Mouse (Mus musculus) neural tube, embryonic 11.5 days (tissue): ENCODE results near the gene Tnpo1. TPM values are rescaled to one million over a fixed set of nuclear protein-coding genes. Genes with fewer than 3 reads are reported as not detected.

ENCODE experiments used
- ATAC-seq: fragments of 200-750 bp; cut with Nextera tagmentation; 2 replicates; pipeline ENCODE4 v1.8.0; 2017; ENCODE audit warnings: moderate number of reproducible peaks, mild to moderate bottlenecking, moderate TSS enrichment, moderate library complexity; ENCODE audit not compliant: insufficient read depth, low FRiP score, low TSS enrichment
- DNase-seq: peaks from one replicate; pipeline ENCODE4 v3.0.0-alpha.2; 2015; ENCODE audit warnings: low spot score
- H3K27ac ChIP-seq: fragments of 300-500 bp; sonication (generic); 2 replicates; pipeline ENCODE4 v1.5.1; 2014; ENCODE audit warnings: low read depth, mild to moderate bottlenecking, low read length
- H3K27me3 ChIP-seq: fragments of 300-500 bp; sonication (generic); 2 replicates; pipeline ENCODE4 v1.6.1; 2014; ENCODE audit warnings: mild to moderate bottlenecking, low read length, mixed read lengths; ENCODE audit not compliant: control insufficient read depth, insufficient read depth
- H3K36me3 ChIP-seq: fragments of 300-500 bp; sonication (generic); 2 replicates; pipeline ENCODE4 v1.6.1; 2014; ENCODE audit warnings: mild to moderate bottlenecking, low read length, moderate library complexity, mixed read lengths; ENCODE audit not compliant: control insufficient read depth, insufficient read depth
- H3K4me1 ChIP-seq: fragments of 300-500 bp; sonication (generic); 2 replicates; pipeline ENCODE4 v1.6.1; 2014; ENCODE audit warnings: low read length, mixed read lengths; ENCODE audit not compliant: control insufficient read depth, insufficient read depth
- H3K4me2 ChIP-seq: fragments of 300-500 bp; sonication (generic); 2 replicates; pipeline ENCODE4 v1.6.1; 2014; ENCODE audit warnings: low read depth, mild to moderate bottlenecking, moderate library complexity
- H3K4me3 ChIP-seq: fragments of 300-500 bp; sonication (generic); 2 replicates; pipeline ENCODE4 v1.5.1; 2014; ENCODE audit warnings: low read depth, low read length
- H3K9ac ChIP-seq: fragments of 300-500 bp; sonication (generic); 2 replicates; pipeline ENCODE4 v1.6.1; 2014; ENCODE audit warnings: mild to moderate bottlenecking, low read length
- H3K9me3 ChIP-seq: fragments of 300-500 bp; sonication (generic); 2 replicates; pipeline ENCODE4 v1.6.1; 2016; ENCODE audit warnings: low read length; ENCODE audit not compliant: control insufficient read depth
- WGBS: fragments of 180-500 bp; shearing (Covaris S2); extraction: QIAGEN DNeasy Blood & Tissue Kit; methylation state at CpG from one replicate; pipeline ENCODE4 v1.1.7; 2014; 5-methylcytosine and 5-hydroxymethylcytosine counted together
- polyA plus RNA-seq: library from polyadenylated mRNA; unstranded; fragments of >200 nt; fragmentation: Nextera tagmentation; extraction: Ambion mirVana; gene quantifications from 2 replicates; pipeline ENCODE4 v1.2.1, GENCODE M21; 2014

Gene Tnpo1
- polyA plus RNA-seq = 60.9 and 67.8 TPM in 2 replicates

- WGBS = under 1% methylated on average over 68 of the region's 75 CpGs
These were observed at the start of gene Tnpo1 for GRCm38 (mm10) chr13:98926213-98926957. Tnpo1 (minus strand) TSS chr13:98926384.

GRCm38 (mm10) chr13:98972090-98972489 is 45.9 kb upstream of the Tnpo1 start:
- no peak overlapping the region for H3K4me2 ChIP-seq
- no peak overlapping the region for H3K9ac ChIP-seq
- H3K27ac ChIP-seq = no peak overlapping the region
- no peaks in the 10 kb centered on the region for H3K27me3 ChIP-seq
- DNase-seq = no peak
- H3K36me3 ChIP-seq = no peaks in the 10 kb centered on the region
- 83% methylated on average over 3 of the region's 3 CpGs for WGBS
- ATAC-seq = no peak
- no peak overlapping the region for H3K4me3 ChIP-seq
- H3K4me1 ChIP-seq = no peaks in the 10 kb centered on the region
- no peaks in the 10 kb centered on the region for H3K9me3 ChIP-seq

More at GRCm38 (mm10) chr13:98926213-98926957, at the start of gene Tnpo1:
- Histone ChIP-seq H3K9me3 (no peaks in the 10 kb centered on the region), H3K9ac (peak within 1 kb of the TSS; percentile 100), H3K4me1 (peaks cover 3% of the 10 kb centered on the region; the same call in 1 of the 2 replicates), H3K4me2 (peak within 1 kb of the TSS; percentile 70), H3K36me3 (peaks cover 8% of the 10 kb centered on the region), H3K4me3 (peak within 1 kb of the TSS; percentile 98), H3K27ac (peak within 1 kb of the TSS; percentile 95), H3K27me3 (no peaks in the 10 kb centered on the region)
- DNase-seq (peak; percentile 95), ATAC-seq (peak; percentile 95)

- Histone ChIP-seq H3K9ac (no peak overlapping the region), H3K4me3 (no peak overlapping the region), H3K9me3 (no peaks in the 10 kb centered on the region), H3K4me1 (no peaks in the 10 kb centered on the region), H3K27ac (no peak overlapping the region), H3K4me2 (no peak overlapping the region), H3K36me3 (no peaks in the 10 kb centered on the region), H3K27me3 (no peaks in the 10 kb centered on the region)
- DNase-seq (no peak), ATAC-seq (no peak)
- 76% methylated on average over 5 of the region's 5 CpGs for WGBS
These were observed 45.5 kb upstream of the Tnpo1 start for GRCm38 (mm10) chr13:98971641-98972040.

GRCm38 (mm10) chr13:98968517-98968916 is 42.3 kb upstream of the Tnpo1 start:
- H3K9me3 ChIP-seq = no peaks in the 10 kb centered on the region
- ATAC-seq (no peak), DNase-seq (no peak)
- H3K27ac ChIP-seq = no peak overlapping the region
- H3K27me3 ChIP-seq = no peaks in the 10 kb centered on the region
- 85% methylated on average over 4 of the region's 4 CpGs for WGBS
- no peaks in the 10 kb centered on the region for H3K4me1 ChIP-seq
- H3K36me3 ChIP-seq = no peaks in the 10 kb centered on the region
- H3K4me2 ChIP-seq = no peak overlapping the region
- H3K9ac ChIP-seq = no peak overlapping the region
- no peak overlapping the region for H3K4me3 ChIP-seq

- no peak for ATAC-seq
These were observed 41.8 kb upstream of the Tnpo1 start for GRCm38 (mm10) chr13:98967942-98968341.

GRCm38 (mm10) chr13:98966583-98966982 is 40.4 kb upstream of the Tnpo1 start:
- Histone ChIP-seq H3K9me3 (no peaks in the 10 kb centered on the region), H3K27me3 (no peaks in the 10 kb centered on the region)
- ATAC-seq = no peak

More at GRCm38 (mm10) chr13:98967942-98968341, 41.8 kb upstream of the Tnpo1 start:
- Histone ChIP-seq H3K9me3 (no peaks in the 10 kb centered on the region), H3K4me2 (no peak overlapping the region), H3K27ac (no peak overlapping the region), H3K36me3 (no peaks in the 10 kb centered on the region), H3K4me1 (no peaks in the 10 kb centered on the region), H3K9ac (no peak overlapping the region), H3K4me3 (no peak overlapping the region), H3K27me3 (no peaks in the 10 kb centered on the region)
- 89% methylated on average over 6 of the region's 6 CpGs for WGBS
- DNase-seq = no peak

GRCm38 (mm10) chr13:98963612-98964011 is 37.4 kb upstream of the Tnpo1 start:
- WGBS = 79% methylated on average over 1 of the region's 1 CpGs
- Histone ChIP-seq H3K4me3 (no peak overlapping the region), H3K4me1 (no peaks in the 10 kb centered on the region), H3K4me2 (no peak overlapping the region), H3K9me3 (no peaks in the 10 kb centered on the region), H3K9ac (no peak overlapping the region), H3K27me3 (no peaks in the 10 kb centered on the region), H3K27ac (no peak overlapping the region), H3K36me3 (no peaks in the 10 kb centered on the region)
- ATAC-seq (no peak), DNase-seq (no peak)

More at GRCm38 (mm10) chr13:98966583-98966982, 40.4 kb upstream of the Tnpo1 start:
- WGBS = 85% methylated on average over 5 of the region's 5 CpGs
- Histone ChIP-seq H3K36me3 (no peaks in the 10 kb centered on the region), H3K4me2 (no peak overlapping the region), H3K4me1 (no peaks in the 10 kb centered on the region), H3K4me3 (no peak overlapping the region), H3K27ac (no peak overlapping the region), H3K9ac (no peak overlapping the region)
- no peak for DNase-seq

GRCm38 (mm10) chr13:98958177-98958576 is 32.0 kb upstream of the Tnpo1 start:
- Histone ChIP-seq H3K27me3 (no peaks in the 10 kb centered on the region), H3K4me2 (no peak overlapping the region), H3K27ac (no peak overlapping the region), H3K36me3 (no peaks in the 10 kb centered on the region), H3K9me3 (no peaks in the 10 kb centered on the region), H3K4me1 (peaks cover 3% of the 10 kb centered on the region; the same call in 1 of the 2 replicates), H3K9ac (no peak overlapping the region), H3K4me3 (no peak overlapping the region)
- WGBS = 46% methylated on average over 2 of the region's 2 CpGs
- peak; percentile 58; the same call in 1 of the 2 replicates for ATAC-seq
- no peak for DNase-seq

GRCm38 (mm10) chr13:98956209-98956608 is 30.0 kb upstream of the Tnpo1 start:
- no peaks in the 10 kb centered on the region for H3K27me3 ChIP-seq
- H3K4me3 ChIP-seq = no peak overlapping the region
- no peak for DNase-seq
- ATAC-seq = no peak
- no peaks in the 10 kb centered on the region for H3K36me3 ChIP-seq
- H3K9me3 ChIP-seq = no peaks in the 10 kb centered on the region
- WGBS = 75% methylated on average over 2 of the region's 2 CpGs
- H3K4me2 ChIP-seq = no peak overlapping the region
- H3K27ac ChIP-seq = no peak overlapping the region
- H3K9ac ChIP-seq = no peak overlapping the region
- peaks cover 3% of the 10 kb centered on the region; the same call in 1 of the 2 replicates for H3K4me1 ChIP-seq
